Mouse (Mus musculus) liver, embryonic 14.5 days (tissue): ENCODE data around the gene Lgals9. TPM values are rescaled to one million over a fixed set of nuclear protein-coding genes. Genes with fewer than 3 reads are reported as not detected.

Experiments
- ATAC-seq: fragments of 200-750 bp; cut with Nextera tagmentation; 2 replicates; pipeline ENCODE4 v1.8.0; 2017; ENCODE audit warnings: moderate number of reproducible peaks, mild to moderate bottlenecking, moderate library complexity; ENCODE audit not compliant: insufficient read depth
- DNase-seq, 3 experiments: peaks; one replicate each; pipeline ENCODE4 v3.0.0-alpha.2; 2012 to 2013; ENCODE audit warnings: low read depth in 3 of 3, low spot score in 3 of 3
- H3K27ac ChIP-seq: fragments of 300-500 bp; sonication (generic); 2 replicates; pipeline ENCODE4 v1.5.1; 2014; ENCODE audit warnings: moderate library complexity, mild to moderate bottlenecking, control low read depth, inconsistent platforms
- H3K27me3 ChIP-seq: fragments of 300-500 bp; sonication (generic); 2 replicates; pipeline ENCODE4 v1.6.1; 2014; ENCODE audit warnings: mild to moderate bottlenecking, low read length, moderate library complexity; ENCODE audit not compliant: control insufficient read depth, insufficient read depth
- H3K36me3 ChIP-seq: fragments of 300-500 bp; sonication (generic); replicated peaks from 2 replicates; pipeline ENCODE4 v1.6.1; 2014; ENCODE audit warnings: low read depth; ENCODE audit not compliant: control insufficient read depth, insufficient read depth
- H3K4me1 ChIP-seq, 2 experiments: fragments of 200-500 bp in 1 of 2; fragments of 300-500 bp in 1 of 2; sonication (generic) in 1 of 2; replicated peaks; 2 replicates each; pipeline ENCODE4 v1.6.1; 2012 to 2014; ENCODE audit warnings: antibody characterized with exemption in 1 of 2, inconsistent platforms in 1 of 2, low read length in 1 of 2; ENCODE audit not compliant: control insufficient read depth in 2 of 2, insufficient read depth in 2 of 2
- H3K4me2 ChIP-seq: fragments of 300-500 bp; sonication (generic); 2 replicates; pipeline ENCODE4 v1.6.1; 2014; ENCODE audit warnings: low read depth, mild to moderate bottlenecking, control low read depth, moderate library complexity
- H3K4me3 ChIP-seq, 2 experiments: fragments of 200-500 bp in 1 of 2; fragments of 300-500 bp in 1 of 2; sonication (generic) in 1 of 2; 2 replicates each; pipeline ENCODE4 v1.5.1; 2012 to 2014; ENCODE audit warnings: low read depth in 2 of 2, low read length in 2 of 2, mild to moderate bottlenecking in 2 of 2, control low read depth in 1 of 2, inconsistent platforms in 1 of 2, moderate library complexity in 1 of 2; ENCODE audit not compliant: insufficient read depth in 1 of 2
- H3K9ac ChIP-seq: fragments of 300-500 bp; sonication (generic); replicated peaks from 2 replicates; pipeline ENCODE4 v1.6.1; 2014; ENCODE audit warnings: mild to moderate bottlenecking, control low read depth, moderate library complexity
- H3K9me3 ChIP-seq: fragments of 300-500 bp; sonication (generic); 2 replicates; pipeline ENCODE4 v1.6.1; 2016; ENCODE audit warnings: low read length, mixed read lengths; ENCODE audit not compliant: control insufficient read depth
- CTCF ChIP-seq: IDR thresholded peaks from 2 replicates; pipeline ENCODE4 v1.5.1; 2016; ENCODE audit warnings: antibody characterized with exemption, low read depth, control low read depth
- EP300 ChIP-seq: IDR thresholded peaks from 2 replicates; pipeline ENCODE4 v1.6.1; 2016; ENCODE audit warnings: antibody characterized with exemption, low read depth
- WGBS: fragments of 180-500 bp; shearing (Covaris S2); extraction: QIAGEN DNeasy Blood & Tissue Kit; methylation state at CpG from one replicate; pipeline ENCODE4 v1.1.7; 2014; ENCODE audit not compliant: insufficient replicate concordance; 5-methylcytosine and 5-hydroxymethylcytosine counted together
- polyA plus RNA-seq, 2 experiments: library from polyadenylated mRNA; depleted of rRNA in 1 of 2; stranded (reverse) in 1 of 2; unstranded in 1 of 2; fragments of >200 nt; fragmentation: Nextera tagmentation in 1 of 2; extraction: Ambion mirVana in 1 of 2; gene quantifications; 2 replicates each; pipeline versions ENCODE4 v1.2.1 to v1.2.3; 2012 to 2014

Gene Lgals9
- polyA plus RNA-seq, 2 experiments = 58.5 to 93.6 TPM

GRCm38 (mm10) chr11:78980083-78980634 is 4.6 kb downstream of the Lgals9 start:
- H3K9ac ChIP-seq = peak overlapping the region; percentile 23; the same call in 1 of the 2 replicates
- WGBS = 29% methylated on average over 4 of the region's 4 CpGs
- no peak overlapping the region for H3K4me2 ChIP-seq
- DNase-seq (peak in 1 of 3 experiments; percentile 22), ATAC-seq (no peak)
- no peak overlapping the region for H3K27ac ChIP-seq
- H3K4me3 ChIP-seq = no peak overlapping the region
- no peaks in the 10 kb centered on the region for H3K9me3 ChIP-seq
- no peaks in the 10 kb centered on the region for H3K36me3 ChIP-seq
- no peaks in the 10 kb centered on the region for H3K27me3 ChIP-seq
- H3K4me1 ChIP-seq = peaks cover 11 to 43% of the 10 kb centered on the region in 2 experiments
- TF ChIP-seq CTCF (no peak), EP300 (peak; percentile 77)

- Histone ChIP-seq H3K4me3 (no peak overlapping the region), H3K9me3 (no peaks in the 10 kb centered on the region), H3K4me1 (peaks cover 9 to 31% of the 10 kb centered on the region in 2 experiments), H3K36me3 (no peaks in the 10 kb centered on the region), H3K27me3 (no peaks in the 10 kb centered on the region), H3K9ac (no peak overlapping the region), H3K27ac (no peak overlapping the region), H3K4me2 (no peak overlapping the region)
- ATAC-seq (no peak), DNase-seq (no peak)
- TF ChIP-seq CTCF (no peak), EP300 (no peak)
- 77% methylated on average over 12 of the region's 12 CpGs for WGBS
Measured at GRCm38 (mm10) chr11:78978176-78979019, 6.3 kb downstream of the Lgals9 start.

- ATAC-seq (no peak), DNase-seq (no peak)
- no peak overlapping the region for H3K27ac ChIP-seq
- no peak for TF ChIP-seq CTCF
- TF ChIP-seq EP300 = no peak
- H3K4me1 ChIP-seq = peaks cover 9 to 18% of the 10 kb centered on the region in 2 experiments
- H3K4me2 ChIP-seq = no peak overlapping the region
- H3K27me3 ChIP-seq = no peaks in the 10 kb centered on the region
- no peaks in the 10 kb centered on the region for H3K9me3 ChIP-seq
- H3K4me3 ChIP-seq = no peak overlapping the region
- 65% methylated on average over 8 of the region's 8 CpGs for WGBS
- H3K36me3 ChIP-seq = no peaks in the 10 kb centered on the region
- H3K9ac ChIP-seq = no peak overlapping the region
Measured at GRCm38 (mm10) chr11:78976731-78977510, 7.8 kb downstream of the Lgals9 start.

GRCm38 (mm10) chr11:78973381-78974150 is 11.2 kb downstream of the Lgals9 start:
- DNase-seq (no peak), ATAC-seq (no peak)
- no peak overlapping the region for H3K27ac ChIP-seq
- no peak overlapping the region for H3K9ac ChIP-seq
- H3K36me3 ChIP-seq = no peaks in the 10 kb centered on the region
- H3K4me1 ChIP-seq = 0 out of 4 replicates have a peak, but pooled peaks cover 0 to 4% of the 10 kb centered on the region in 2 experiments
- no peaks in the 10 kb centered on the region for H3K27me3 ChIP-seq
- WGBS = 70% methylated on average over 17 of the region's 17 CpGs
- no peaks in the 10 kb centered on the region for H3K9me3 ChIP-seq
- TF ChIP-seq CTCF (no peak), EP300 (no peak)
- H3K4me2 ChIP-seq = no peak overlapping the region
- H3K4me3 ChIP-seq = no peak overlapping the region
